Mouse (Mus musculus) neural tube, embryonic 11.5 days (tissue): ENCODE measurements around the gene Dock1. TPM values are rescaled to one million over a fixed set of nuclear protein-coding genes. Genes with fewer than 3 reads are reported as not detected.

Experiments used
- ATAC-seq: fragments of 200-750 bp; cut with Nextera tagmentation; 2 replicates; pipeline ENCODE4 v1.8.0; 2017; ENCODE audit warnings: moderate number of reproducible peaks, mild to moderate bottlenecking, moderate TSS enrichment, moderate library complexity; ENCODE audit not compliant: insufficient read depth, low FRiP score, low TSS enrichment
- DNase-seq: peaks from one replicate; pipeline ENCODE4 v3.0.0-alpha.2; 2015; ENCODE audit warnings: low spot score
- H3K27ac ChIP-seq: fragments of 300-500 bp; sonication (generic); 2 replicates; pipeline ENCODE4 v1.5.1; 2014; ENCODE audit warnings: low read depth, mild to moderate bottlenecking, low read length
- H3K27me3 ChIP-seq: fragments of 300-500 bp; sonication (generic); 2 replicates; pipeline ENCODE4 v1.6.1; 2014; ENCODE audit warnings: mild to moderate bottlenecking, low read length, mixed read lengths; ENCODE audit not compliant: control insufficient read depth, insufficient read depth
- H3K36me3 ChIP-seq: fragments of 300-500 bp; sonication (generic); 2 replicates; pipeline ENCODE4 v1.6.1; 2014; ENCODE audit warnings: mild to moderate bottlenecking, low read length, moderate library complexity, mixed read lengths; ENCODE audit not compliant: control insufficient read depth, insufficient read depth
- H3K4me1 ChIP-seq: fragments of 300-500 bp; sonication (generic); 2 replicates; pipeline ENCODE4 v1.6.1; 2014; ENCODE audit warnings: low read length, mixed read lengths; ENCODE audit not compliant: control insufficient read depth, insufficient read depth
- H3K4me2 ChIP-seq: fragments of 300-500 bp; sonication (generic); 2 replicates; pipeline ENCODE4 v1.6.1; 2014; ENCODE audit warnings: low read depth, mild to moderate bottlenecking, moderate library complexity
- H3K4me3 ChIP-seq: fragments of 300-500 bp; sonication (generic); 2 replicates; pipeline ENCODE4 v1.5.1; 2014; ENCODE audit warnings: low read depth, low read length
- H3K9ac ChIP-seq: fragments of 300-500 bp; sonication (generic); 2 replicates; pipeline ENCODE4 v1.6.1; 2014; ENCODE audit warnings: mild to moderate bottlenecking, low read length
- H3K9me3 ChIP-seq: fragments of 300-500 bp; sonication (generic); 2 replicates; pipeline ENCODE4 v1.6.1; 2016; ENCODE audit warnings: low read length; ENCODE audit not compliant: control insufficient read depth
- WGBS: fragments of 180-500 bp; shearing (Covaris S2); extraction: QIAGEN DNeasy Blood & Tissue Kit; methylation state at CpG from one replicate; pipeline ENCODE4 v1.1.7; 2014; 5-methylcytosine and 5-hydroxymethylcytosine counted together
- polyA plus RNA-seq: library from polyadenylated mRNA; unstranded; fragments of >200 nt; fragmentation: Nextera tagmentation; extraction: Ambion mirVana; gene quantifications from 2 replicates; pipeline ENCODE4 v1.2.1, GENCODE M21; 2014

Gene Dock1
- polyA plus RNA-seq, 1 experiment from 2014 or later = 26.3 TPM

DNA sequence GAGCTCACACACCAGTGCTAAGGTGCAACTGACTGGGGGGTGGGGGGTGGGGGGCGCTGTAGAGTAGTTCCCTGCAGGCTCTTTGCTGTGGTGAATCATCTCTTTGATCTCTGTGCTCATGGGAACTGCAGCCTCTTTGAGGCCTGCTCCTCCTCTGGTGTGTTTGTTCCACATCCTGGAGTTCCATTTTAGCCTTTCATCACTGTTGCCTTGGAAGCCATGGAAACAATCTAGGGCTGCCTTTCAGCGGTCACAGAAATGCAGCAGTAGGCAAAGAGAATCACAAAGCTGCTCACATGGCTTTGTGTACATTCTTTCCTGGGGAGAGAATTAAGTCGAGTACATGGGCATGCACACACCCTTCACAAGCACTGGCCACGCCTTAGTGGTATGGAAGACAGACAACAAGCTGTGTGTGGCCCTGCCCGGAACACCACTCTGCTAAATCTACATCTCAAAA lies 468.7 kb downstream of the Dock1 start:
- no peak overlapping the region for H3K4me3 ChIP-seq
- DNase-seq = peak; percentile 21
- WGBS = 29% methylated on average over 5 of the region's 5 CpGs
- H3K9me3 ChIP-seq = no peaks in the 10 kb centered on the region
- peaks cover 4% of the 10 kb centered on the region; the same call in 1 of the 2 replicates for H3K4me1 ChIP-seq
- no peaks in the 10 kb centered on the region; the same call in 1 of the 2 replicates for H3K36me3 ChIP-seq
- no peak overlapping the region for H3K9ac ChIP-seq
- no peak overlapping the region for H3K4me2 ChIP-seq
- no peak overlapping the region for H3K27ac ChIP-seq
- no peaks in the 10 kb centered on the region for H3K27me3 ChIP-seq
- ATAC-seq = peak; percentile 81

DNA sequence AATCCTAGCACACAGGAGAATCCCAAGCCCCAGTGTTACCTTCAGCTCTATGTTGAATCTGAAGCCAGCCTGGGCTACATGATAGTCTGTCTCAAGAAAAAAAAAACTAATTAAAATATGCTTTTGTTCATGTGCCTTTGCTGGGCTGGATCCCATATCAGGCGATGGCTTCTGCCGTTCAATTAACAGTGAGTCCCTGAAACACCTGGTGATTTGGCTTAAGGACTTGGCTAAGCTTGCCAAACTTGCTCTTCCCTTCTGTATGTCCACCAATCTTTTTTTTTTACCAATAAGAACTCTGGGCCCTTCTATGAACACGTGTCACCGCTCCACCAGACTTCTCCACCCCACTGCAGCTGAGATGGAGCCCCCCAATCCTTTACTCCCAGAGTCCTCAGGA lies 474.3 kb downstream of the Dock1 start:
- ATAC-seq (no peak), DNase-seq (no peak)
- Histone ChIP-seq H3K4me2 (no peak overlapping the region), H3K4me1 (no peaks in the 10 kb centered on the region), H3K4me3 (no peak overlapping the region), H3K36me3 (no peaks in the 10 kb centered on the region; the same call in none of the 2 replicates), H3K27ac (no peak overlapping the region), H3K27me3 (no peaks in the 10 kb centered on the region), H3K9me3 (no peaks in the 10 kb centered on the region), H3K9ac (no peak overlapping the region)
- WGBS = 98% methylated on average over 4 of the region's 4 CpGs

DNA sequence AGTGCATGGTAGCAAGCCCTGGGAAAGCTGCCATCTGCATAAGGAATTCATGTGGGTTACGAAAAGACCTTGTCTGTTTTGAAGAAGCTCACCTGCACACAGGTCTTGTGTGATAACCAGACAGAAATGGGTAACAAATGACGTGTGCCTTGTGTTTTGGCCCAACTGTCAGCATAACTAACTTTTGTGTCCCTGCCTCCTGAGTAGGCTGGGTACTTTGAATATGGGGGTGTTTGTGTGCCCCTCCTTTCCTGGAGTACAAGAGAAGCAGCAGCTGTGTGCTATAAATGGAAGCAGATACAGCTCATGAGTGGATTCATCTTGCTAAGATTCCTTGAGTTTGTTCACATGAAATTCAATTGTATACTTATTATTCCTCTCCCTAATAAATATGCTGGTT lies 480.5 kb downstream of the Dock1 start:
- no peak for ATAC-seq
- Histone ChIP-seq H3K9me3 (no peaks in the 10 kb centered on the region), H3K36me3 (no peaks in the 10 kb centered on the region; the same call in 1 of the 2 replicates), H3K9ac (no peak overlapping the region), H3K27me3 (no peaks in the 10 kb centered on the region), H3K27ac (no peak overlapping the region), H3K4me2 (no peak overlapping the region), H3K4me1 (no peaks in the 10 kb centered on the region), H3K4me3 (no peak overlapping the region)
- WGBS = 94% methylated on average over 2 of the region's 2 CpGs
- DNase-seq = no peak

DNA sequence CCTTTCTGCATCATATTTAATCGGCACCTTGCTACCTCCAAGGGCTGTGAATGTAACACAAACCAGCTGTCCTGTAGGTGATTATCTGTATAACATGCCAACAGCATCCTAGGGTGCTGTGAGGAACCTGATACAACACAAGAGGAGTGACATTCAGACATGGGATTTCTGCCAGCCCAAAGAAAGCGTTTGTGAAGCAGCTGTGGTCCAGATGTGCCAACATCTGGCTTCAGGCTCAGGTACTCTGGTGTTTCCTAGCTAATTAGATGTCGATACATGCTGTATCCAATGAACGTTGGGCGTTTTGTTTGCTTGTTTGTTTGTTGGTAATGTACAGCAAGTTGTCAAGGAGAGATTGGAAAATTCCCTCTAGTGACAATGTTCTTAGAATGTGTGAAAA lies 487.1 kb downstream of the Dock1 start:
- Histone ChIP-seq H3K36me3 (no peaks in the 10 kb centered on the region), H3K4me3 (no peak overlapping the region), H3K4me2 (no peak overlapping the region), H3K27ac (no peak overlapping the region), H3K27me3 (no peaks in the 10 kb centered on the region), H3K4me1 (no peaks in the 10 kb centered on the region), H3K9me3 (no peaks in the 10 kb centered on the region), H3K9ac (no peak overlapping the region)
- 78% methylated on average over 5 of the region's 5 CpGs for WGBS
- DNase-seq = no peak
- no peak for ATAC-seq

DNA sequence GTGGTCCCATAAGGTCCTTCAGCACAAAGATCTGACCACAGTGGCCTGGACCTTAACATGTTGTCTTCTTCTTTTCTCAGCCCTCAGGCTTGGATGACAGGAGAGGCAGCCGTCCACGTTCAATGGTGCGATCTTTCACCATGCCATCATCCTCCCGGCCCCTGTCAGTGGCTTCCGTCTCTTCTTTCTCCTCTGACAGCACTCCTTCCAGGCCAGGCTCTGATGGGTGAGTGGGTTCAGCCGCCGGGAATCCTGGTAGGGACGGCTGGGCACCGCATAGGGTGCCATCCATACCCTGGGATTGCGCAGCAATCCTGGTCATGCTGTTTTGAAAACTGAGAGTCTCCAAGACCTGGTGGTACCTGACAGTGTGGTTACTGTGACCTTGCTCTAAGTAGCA lies 487.9 kb downstream of the Dock1 start:
- H3K9me3 ChIP-seq = no peaks in the 10 kb centered on the region
- no peak for DNase-seq
- no peaks in the 10 kb centered on the region for H3K27me3 ChIP-seq
- H3K9ac ChIP-seq = no peak overlapping the region
- no peak for ATAC-seq
- H3K27ac ChIP-seq = no peak overlapping the region
- no peak overlapping the region for H3K4me3 ChIP-seq
- H3K4me1 ChIP-seq = no peaks in the 10 kb centered on the region
- H3K4me2 ChIP-seq = no peak overlapping the region
- no peaks in the 10 kb centered on the region for H3K36me3 ChIP-seq
- 97% methylated on average over 10 of the region's 10 CpGs for WGBS

DNA sequence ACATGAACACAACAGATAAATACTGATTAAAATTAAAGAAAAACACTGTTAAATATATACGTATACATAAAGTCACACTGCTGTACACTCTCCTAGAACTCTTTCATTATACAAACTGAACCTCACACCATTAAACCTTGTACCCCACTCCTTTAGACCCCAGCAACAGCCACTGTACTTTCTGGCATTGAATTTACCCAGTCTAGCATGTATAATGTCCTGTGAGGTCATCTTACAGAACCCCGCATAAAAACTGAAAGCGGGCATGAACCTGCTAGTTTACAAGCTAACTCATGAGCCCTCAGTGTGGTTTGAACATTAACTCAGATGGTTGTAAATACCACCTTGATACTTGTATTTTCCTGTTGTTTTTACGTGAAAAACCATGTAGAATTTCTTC lies 489.2 kb downstream of the Dock1 start:
- H3K9me3 ChIP-seq = no peaks in the 10 kb centered on the region
- H3K36me3 ChIP-seq = no peaks in the 10 kb centered on the region
- H3K4me1 ChIP-seq = no peaks in the 10 kb centered on the region
- H3K27ac ChIP-seq = no peak overlapping the region
- no peak overlapping the region for H3K4me3 ChIP-seq
- DNase-seq (no peak), ATAC-seq (no peak)
- WGBS = 79% methylated on average over 4 of the region's 4 CpGs
- H3K27me3 ChIP-seq = no peaks in the 10 kb centered on the region
- H3K4me2 ChIP-seq = no peak overlapping the region
- no peak overlapping the region for H3K9ac ChIP-seq

DNA sequence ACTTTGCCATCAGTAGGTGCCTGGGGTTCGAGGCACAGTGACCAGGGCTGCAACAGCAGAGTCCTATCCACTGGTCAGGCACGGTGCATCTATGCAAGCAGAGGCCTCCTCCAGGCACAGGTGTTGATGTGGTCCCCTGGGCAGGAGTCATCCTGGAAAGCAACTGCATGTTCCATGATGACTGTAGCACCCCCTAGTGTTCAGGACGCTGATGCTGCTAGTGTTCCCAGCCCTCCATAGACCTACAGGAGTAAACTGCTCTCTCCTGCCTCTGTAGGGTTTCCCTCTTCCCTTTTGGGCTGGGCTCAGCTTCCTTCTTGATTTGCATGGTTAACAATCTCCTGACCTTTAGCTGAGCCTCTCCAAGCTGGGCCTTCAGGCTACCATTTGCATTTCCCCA lies 494.7 kb downstream of the Dock1 start:
- Histone ChIP-seq H3K36me3 (no peaks in the 10 kb centered on the region), H3K9ac (no peak overlapping the region), H3K4me3 (no peak overlapping the region), H3K4me2 (no peak overlapping the region), H3K4me1 (no peaks in the 10 kb centered on the region), H3K27ac (no peak overlapping the region), H3K27me3 (no peaks in the 10 kb centered on the region), H3K9me3 (no peaks in the 10 kb centered on the region)
- no peak for ATAC-seq
- DNase-seq = peak; percentile 58
- WGBS = 31% methylated on average over 3 of the region's 3 CpGs

DNA sequence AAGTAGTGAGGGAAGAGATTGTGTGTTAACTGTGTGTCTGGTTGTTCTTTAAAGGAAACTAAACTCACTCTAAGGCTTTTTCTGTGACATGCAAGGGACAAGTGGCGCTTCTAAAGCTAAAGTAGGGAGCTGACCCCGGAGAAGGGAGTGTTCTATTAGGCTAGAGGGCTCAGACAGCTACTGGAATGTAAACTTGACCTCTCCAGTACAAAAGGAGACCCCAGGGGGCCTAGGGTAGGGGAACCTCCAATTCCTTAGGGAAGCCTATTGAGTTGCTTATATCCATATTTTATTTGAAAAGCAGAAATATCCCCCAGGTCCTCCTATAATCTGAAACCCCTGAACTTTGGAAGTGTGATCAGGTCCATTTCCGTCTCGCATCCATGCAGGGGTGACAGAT lies 499.5 kb downstream of the Dock1 start:
- Histone ChIP-seq H3K27me3 (no peaks in the 10 kb centered on the region), H3K36me3 (no peaks in the 10 kb centered on the region), H3K4me3 (no peak overlapping the region), H3K4me2 (no peak overlapping the region), H3K9me3 (no peaks in the 10 kb centered on the region), H3K9ac (no peak overlapping the region; the same call in 1 of the 2 replicates), H3K27ac (no peak overlapping the region), H3K4me1 (no peaks in the 10 kb centered on the region)
- no peak for DNase-seq
- no peak for ATAC-seq
- WGBS = 66% methylated on average over 4 of the region's 4 CpGs

DNA sequence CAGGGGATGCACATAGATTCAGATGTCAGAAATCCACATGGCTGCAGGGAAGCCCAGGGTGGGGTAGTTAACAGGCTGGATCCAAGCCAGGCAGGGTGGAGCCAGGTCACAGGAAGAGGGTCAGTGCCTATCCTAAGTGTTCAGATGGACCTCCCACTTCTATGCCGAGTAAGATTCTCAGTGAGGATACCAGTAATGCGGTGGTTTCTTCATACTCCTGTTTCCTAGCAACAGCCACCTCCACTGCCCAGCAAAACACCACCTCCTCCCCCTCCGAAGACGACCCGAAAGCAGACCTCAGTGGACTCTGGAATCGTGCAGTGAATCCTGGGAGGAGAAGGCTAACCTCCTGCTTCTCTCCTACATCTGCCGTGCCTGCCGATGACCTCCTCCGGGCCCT lies 501.8 kb downstream of the Dock1 start:
- no peaks in the 10 kb centered on the region for H3K4me1 ChIP-seq
- WGBS = 78% methylated on average over 9 of the region's 9 CpGs
- H3K27ac ChIP-seq = no peak overlapping the region
- no peak for DNase-seq
- no peaks in the 10 kb centered on the region for H3K9me3 ChIP-seq
- no peak overlapping the region for H3K4me3 ChIP-seq
- H3K27me3 ChIP-seq = no peaks in the 10 kb centered on the region
- no peak overlapping the region for H3K4me2 ChIP-seq
- no peaks in the 10 kb centered on the region for H3K36me3 ChIP-seq
- ATAC-seq = no peak
- H3K9ac ChIP-seq = no peak overlapping the region
